Mouse (Mus musculus) CH12.LX (cell line): ENCODE results near the gene Pdlim5. TPM values are rescaled to one million over a fixed set of nuclear protein-coding genes. Genes with fewer than 3 reads are reported as not detected.

Experiments
- DNase-seq: peaks from one replicate; pipeline ENCODE4 v3.0.0-alpha.2; 2013; ENCODE audit errors: extremely low read depth
- H3K27ac ChIP-seq: 2 replicates; pipeline ENCODE4 v1.5.1; 2012; ENCODE audit warnings: low read depth, mild to moderate bottlenecking, control low read depth, moderate library complexity; ENCODE audit not compliant: insufficient read depth
- H3K27me3 ChIP-seq: replicated peaks from 2 replicates; pipeline ENCODE3; 2012; ENCODE audit warnings: inconsistent platforms
- H3K36me3 ChIP-seq, 2 experiments: replicated peaks in 1 of 2; 2 replicates each; pipeline versions ENCODE3 to v1.6.1; 2012; ENCODE audit warnings: inconsistent platforms in 1 of 2, low read length in 1 of 2, mild to moderate bottlenecking in 1 of 2, mixed read lengths in 1 of 2, moderate library complexity in 1 of 2; ENCODE audit not compliant: control insufficient read depth in 1 of 2, insufficient read depth in 1 of 2
- H3K4me1 ChIP-seq, 2 experiments: 2 replicates each; pipeline ENCODE4 v1.6.1; 2012; ENCODE audit warnings: inconsistent platforms in 1 of 2, moderate library complexity in 1 of 2; ENCODE audit not compliant: insufficient read depth in 2 of 2, control insufficient read depth in 1 of 2
- H3K4me2 ChIP-seq: 2 replicates; pipeline ENCODE4 v1.6.1; 2012; ENCODE audit warnings: low read depth, mild to moderate bottlenecking, control low read depth; ENCODE audit not compliant: poor library complexity, insufficient read depth, severe bottlenecking
- H3K4me3 ChIP-seq, 3 experiments: fragments of 150-350 bp in 1 of 3; sonication (generic) in 1 of 3; replicated peaks in 1 of 3; 2 replicates each; pipeline versions ENCODE3 to v1.5.1; 2011 to 2012; ENCODE audit warnings: low read depth in 2 of 3, low read length in 2 of 3, mild to moderate bottlenecking in 2 of 3, moderate library complexity in 2 of 3, control low read depth in 1 of 3, improper control_type of control experiment in 1 of 3, inconsistent platforms in 1 of 3, mixed read lengths in 1 of 3; ENCODE audit not compliant: poor library complexity in 1 of 3
- H3K79me2 ChIP-seq: replicated peaks from 2 replicates; pipeline ENCODE4 v1.6.1; 2012; ENCODE audit warnings: mild to moderate bottlenecking, moderate library complexity; ENCODE audit not compliant: control insufficient read depth, poor library complexity, insufficient read depth, severe bottlenecking; ENCODE audit errors: extremely low read depth
- H3K9ac ChIP-seq: 2 replicates; pipeline ENCODE4 v1.6.1; 2012; ENCODE audit warnings: low read depth, mild to moderate bottlenecking, control low read depth, moderate library complexity; ENCODE audit not compliant: insufficient read depth
- H3K9me3 ChIP-seq: replicated peaks from 2 replicates; pipeline ENCODE3; 2012; ENCODE audit warnings: low read length, inconsistent platforms, mixed read lengths
- BHLHE40 ChIP-seq: IDR thresholded peaks from 2 replicates; pipeline ENCODE4 v1.6.1; 2011; ENCODE audit warnings: mild to moderate bottlenecking, low read depth, low read length, improper control_type of control experiment
- CHD1 ChIP-seq: IDR thresholded peaks from 2 replicates; pipeline ENCODE4 v1.6.1; 2012; ENCODE audit warnings: low read depth, low read length, improper control_type of control experiment, inconsistent platforms
- CTCF ChIP-seq, 2 experiments: IDR thresholded peaks in 1 of 2; conservative IDR thresholded peaks in 1 of 2; 2 replicates each; pipeline ENCODE4 v1.5.1; 2011 to 2012; ENCODE audit warnings: low read depth in 2 of 2, low read length in 2 of 2, improper control_type of control experiment in 1 of 2, inconsistent platforms in 1 of 2, mild to moderate bottlenecking in 1 of 2, moderate library complexity in 1 of 2
- E2F4 ChIP-seq: IDR thresholded peaks from 2 replicates; pipeline ENCODE4 v1.6.1; 2011; ENCODE audit warnings: low read depth, low read length, improper control_type of control experiment; ENCODE audit not compliant: insufficient replicate concordance
- ELF1 ChIP-seq: IDR thresholded peaks from 2 replicates; pipeline ENCODE4 v1.6.1; 2014; ENCODE audit warnings: low read depth, mild to moderate bottlenecking, inconsistent platforms, low read length, improper control_type of control experiment
- HCFC1 ChIP-seq: IDR thresholded peaks from 2 replicates; pipeline ENCODE4 v1.6.1; 2012; ENCODE audit warnings: low read depth, mild to moderate bottlenecking, inconsistent platforms, low read length, improper control_type of control experiment
- IRF4 ChIP-seq: IDR thresholded peaks from 2 replicates; pipeline ENCODE4 v1.6.1; 2014; ENCODE audit warnings: low read depth, mild to moderate bottlenecking, inconsistent platforms, low read length, improper control_type of control experiment
- JUN ChIP-seq: IDR thresholded peaks from 2 replicates; pipeline ENCODE4 v1.6.1; 2011; ENCODE audit warnings: low read depth, mild to moderate bottlenecking, low read length, improper control_type of control experiment, moderate library complexity; ENCODE audit not compliant: insufficient read depth
- JUND ChIP-seq: conservative IDR thresholded peaks from 2 replicates; pipeline ENCODE4 v1.6.1; 2011; ENCODE audit warnings: low read depth, low read length, improper control_type of control experiment
- KAT2A ChIP-seq: IDR thresholded peaks from 2 replicates; pipeline ENCODE4 v1.6.1; 2012; ENCODE audit warnings: low read length, improper control_type of control experiment, inconsistent platforms; ENCODE audit not compliant: insufficient replicate concordance
- MAFK ChIP-seq: IDR thresholded peaks from 2 replicates; pipeline ENCODE4 v1.6.1; 2011; ENCODE audit warnings: low read length, improper control_type of control experiment; ENCODE audit not compliant: insufficient replicate concordance
- MAX ChIP-seq: IDR thresholded peaks from 2 replicates; pipeline ENCODE4 v1.6.1; 2011; ENCODE audit warnings: low read length, improper control_type of control experiment
- MAZ ChIP-seq: IDR thresholded peaks from 2 replicates; pipeline ENCODE4 v1.6.1; 2012; ENCODE audit warnings: low read depth, mild to moderate bottlenecking, inconsistent platforms, low read length, improper control_type of control experiment, moderate library complexity
- MYC ChIP-seq: IDR thresholded peaks from 2 replicates; pipeline ENCODE4 v1.6.1; 2011; ENCODE audit warnings: low read depth, mild to moderate bottlenecking, improper control_type of control experiment, low read length
- NELFE ChIP-seq: IDR thresholded peaks from 2 replicates; pipeline ENCODE4 v1.6.1; 2011; ENCODE audit warnings: low read depth, low read length, improper control_type of control experiment
- PAX5 ChIP-seq: IDR thresholded peaks from 2 replicates; pipeline ENCODE4 v1.6.1; 2012; ENCODE audit warnings: low read length, inconsistent platforms, mixed read lengths
- POLR2A ChIP-seq: IDR thresholded peaks from 2 replicates; pipeline ENCODE4 v1.6.1; 2011; ENCODE audit warnings: low read depth, mild to moderate bottlenecking, improper control_type of control experiment, low read length
- RCOR1 ChIP-seq: conservative IDR thresholded peaks from 2 replicates; pipeline ENCODE4 v1.6.1; 2012; ENCODE audit warnings: low read depth, mild to moderate bottlenecking, inconsistent platforms, low read length, improper control_type of control experiment
- SIN3A ChIP-seq: IDR thresholded peaks from 2 replicates; pipeline ENCODE4 v1.6.1; 2012; ENCODE audit warnings: low read length, improper control_type of control experiment, inconsistent platforms
- SMC3 ChIP-seq: IDR thresholded peaks from 2 replicates; pipeline ENCODE4 v1.6.1; 2011; ENCODE audit warnings: low read depth, low read length, improper control_type of control experiment
- TCF12 ChIP-seq: IDR thresholded peaks from 2 replicates; pipeline ENCODE4 v1.6.1; 2014; ENCODE audit warnings: low read depth, mild to moderate bottlenecking, inconsistent platforms, low read length, improper control_type of control experiment
- UBTF ChIP-seq: IDR thresholded peaks from 2 replicates; pipeline ENCODE4 v1.6.1; 2012; ENCODE audit warnings: low read depth, mild to moderate bottlenecking, inconsistent platforms, low read length, improper control_type of control experiment, moderate library complexity
- ZC3H11A ChIP-seq: IDR thresholded peaks from 2 replicates; pipeline ENCODE4 v1.6.1; 2012; ENCODE audit warnings: low read depth, mild to moderate bottlenecking, inconsistent platforms, low read length, improper control_type of control experiment
- ZMIZ1 ChIP-seq: IDR thresholded peaks from 2 replicates; pipeline ENCODE4 v1.6.1; 2012; ENCODE audit warnings: low read depth, mild to moderate bottlenecking, inconsistent platforms, low read length, improper control_type of control experiment
- ZNF384 ChIP-seq: IDR thresholded peaks from 2 replicates; pipeline ENCODE4 v1.6.1; 2012; ENCODE audit warnings: low read depth, low read length, improper control_type of control experiment, inconsistent platforms
- dilution Hi-C: fragments of 300-500 bp; cut with MboI; formaldehyde crosslinking; loops from 2 replicates; pipeline ENCODE4 v1.14.3; 2020; ENCODE audit warnings: low sequenced_read_pairs; ENCODE audit not compliant: extremely low pct_unique_long_range_greater_than_20kb, extremely low pct_ligation_motif_present
- in situ Hi-C: fragments of 300-500 bp; cut with MboI; formaldehyde crosslinking; loops from 3 replicates; pipeline ENCODE4 v1.14.3; 2019; ENCODE audit warnings: low sequenced_read_pairs, low pct_ligation_motif_present, low pct_unique_long_range_greater_than_20kb, mixed read lengths
- polyA plus RNA-seq: library from polyadenylated mRNA; unstranded; fragments of >175 nt; gene quantifications from 2 replicates; pipeline ENCODE4 v1.2.1, GENCODE M21; 2012; ENCODE audit warnings: low read depth; ENCODE audit not compliant: insufficient read length
- total RNA-seq, 2 experiments: library from RNA; depleted of rRNA; stranded (reverse); fragments of 300-350 nt in 1 of 2; fragments of >200 nt in 1 of 2; gene quantifications; 2 replicates each; pipeline ENCODE4 v1.2.3; 2012 to 2014

Gene Pdlim5
- total and polyA plus RNA-seq, 3 experiments, result 22.0 to 24.6 (median 22.8) TPM

DNA sequence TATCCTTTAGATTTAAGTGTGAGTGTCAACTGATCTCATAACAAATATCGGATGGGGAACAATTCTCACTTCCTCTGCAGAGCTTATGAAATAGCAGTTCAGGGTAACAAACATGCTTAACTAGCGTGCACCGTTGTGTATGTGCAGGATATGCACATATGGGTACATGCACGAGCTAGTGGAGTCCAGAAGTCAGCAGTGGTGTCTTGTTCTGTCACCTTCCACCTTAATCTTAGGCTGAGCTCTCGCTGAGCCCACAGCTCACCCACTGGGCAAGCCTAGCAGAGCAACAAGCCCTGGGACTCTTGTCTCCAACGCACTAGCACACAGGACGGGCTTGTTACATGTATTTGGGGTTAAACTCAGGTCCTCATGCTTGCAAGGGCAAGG, 100.2 kb downstream of the Pdlim5 start:
- DNase-seq, result no peak

DNA sequence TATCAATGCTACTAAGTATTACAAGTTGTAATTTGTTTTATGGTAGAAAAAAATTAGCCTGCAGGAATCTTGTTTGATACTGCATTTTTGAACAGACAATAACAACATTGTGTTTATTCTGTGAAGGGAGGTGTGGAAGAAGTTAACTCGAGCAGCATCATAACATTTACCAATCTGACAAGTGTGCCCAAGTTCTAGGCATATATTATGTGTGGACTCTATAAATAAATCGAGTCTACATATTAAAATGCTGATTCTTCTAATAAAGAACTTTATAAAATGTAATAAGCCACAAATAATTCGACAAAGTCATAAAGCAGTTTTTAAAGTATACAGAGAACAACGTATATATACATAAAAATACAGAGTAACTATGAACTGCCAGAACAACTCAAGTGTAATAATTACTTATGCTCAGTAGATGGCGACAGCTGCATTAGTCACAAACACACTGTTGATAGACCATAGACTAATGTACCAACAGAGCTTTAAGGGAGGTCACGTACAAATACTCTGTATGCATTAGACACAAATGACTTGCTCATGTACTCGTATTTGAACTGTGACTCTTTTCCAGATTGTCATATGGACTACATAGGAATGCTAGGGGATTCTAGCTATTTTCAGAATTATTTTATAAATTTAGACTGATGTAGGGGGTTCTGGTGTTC, 100.7 kb downstream of the Pdlim5 start:
- Histone ChIP-seq H3K79me2 (no peaks in the 10 kb centered on the region), H3K9ac (no peak overlapping the region), H3K4me1 (peaks cover 3 to 17% of the 10 kb centered on the region in 2 experiments), H3K27me3 (no peaks in the 10 kb centered on the region), H3K9me3 (no peaks in the 10 kb centered on the region), H3K4me3 (no peak overlapping the region), H3K4me2 (no peak overlapping the region), H3K27ac (no peak overlapping the region), H3K36me3 (peaks cover 0 to 6% of the 10 kb centered on the region in 2 experiments)
- dilution Hi-C loops (no loop called here), in situ Hi-C loops (loop anchor here (5.0 to 25.0 kb wide), 2 partner anchors 178 to 418 kb away; partner anchors contain the start of gene Kyat3)
- peak; percentile 86 for DNase-seq
- no peak; the same call in 1 of the 2 replicates for TF ChIP-seq HCFC1
- peak; percentile 61 for TF ChIP-seq MYC
- peak; percentile 99 for TF ChIP-seq SMC3
- TF ChIP-seq JUND, result peak; percentile 86
- TF ChIP-seq TCF12, result no peak
- peak; percentile 31; the same call in 1 of the 2 replicates for TF ChIP-seq JUN
- no peak for TF ChIP-seq UBTF
- TF ChIP-seq IRF4, result peak; percentile 53; the same call in 1 of the 2 replicates
- no peak for TF ChIP-seq KAT2A
- TF ChIP-seq PAX5, result no peak
- peak; percentile 61 to 100 for TF ChIP-seq CTCF (conservative IDR thresholded peaks at IDR 0.05 in 1 of 2, IDR thresholded peaks at IDR 0.05 in 1 of 2; ENCODE audit: low read depth in 2 of 2, low read length in 2 of 2)
- TF ChIP-seq ZC3H11A, result peak; percentile 99
- TF ChIP-seq NELFE, result peak; percentile 66; the same call in 1 of the 2 replicates
- no peak for TF ChIP-seq MAFK
- TF ChIP-seq BHLHE40, result 0 out of 2 replicates have a peak, but pooled peaks have one; percentile 12
- no peak for TF ChIP-seq CHD1
- TF ChIP-seq ZNF384, result peak; percentile 76
- TF ChIP-seq SIN3A, result 0 out of 2 replicates have a peak, but pooled peaks have one; percentile 60
- TF ChIP-seq ELF1, result 0 out of 2 replicates have a peak, but pooled peaks have one; percentile 8
- peak; percentile 76; the same call in 1 of the 2 replicates for TF ChIP-seq E2F4
- TF ChIP-seq MAX, result no peak

More for the DNA sequence above, 100.2 kb downstream of the Pdlim5 start:
- TF ChIP-seq POLR2A (no peak), ZMIZ1 (no peak), BHLHE40 (no peak), RCOR1 (no peak), HCFC1 (no peak), MAZ (no peak), IRF4 (no peak), JUN (no peak)
- H3K36me3 ChIP-seq, result peaks cover 0 to 6% of the 10 kb centered on the region in 2 experiments
- no peaks in the 10 kb centered on the region for H3K27me3 ChIP-seq
- no peaks in the 10 kb centered on the region for H3K9me3 ChIP-seq
- H3K27ac ChIP-seq, result no peak overlapping the region
- H3K79me2 ChIP-seq, result no peaks in the 10 kb centered on the region
- no peak overlapping the region for H3K4me2 ChIP-seq
- no peak overlapping the region for H3K4me3 ChIP-seq
- dilution Hi-C loops, result no loop called here
- H3K4me1 ChIP-seq, result peaks cover 3 to 17% of the 10 kb centered on the region in 2 experiments
- no peak overlapping the region for H3K9ac ChIP-seq
- in situ Hi-C loops, result loop anchor here (25.0 kb wide), 1 partner anchor 417 kb away; the partner anchor contains the start of gene Kyat3
